Mouse (Mus musculus) heart, postnatal 25 days (tissue): ENCODE results near the gene Rnd2. TPM values are rescaled to one million over a fixed set of nuclear protein-coding genes. Genes with fewer than 3 reads are reported as not detected.
A peak's percentile ranks its signal among the peaks of the same experiment; 100 is the strongest.

Experiments
- DNase-seq: peaks from one replicate; pipeline ENCODE4 v3.0.0; 2022; ENCODE audit warnings: low spot score
- intact Hi-C: fragments of 180-260 bp; cut with DNase I; formaldehyde crosslinking; loops from one replicate; pipeline ENCODE4 v1.15.1; 2025
- microRNA-seq: library from miRNA; unstranded; fragments of <30 nt; microRNA quantifications from one replicate; pipeline ENCODE4 v1.2.0, GENCODE M21; 2022
- total RNA-seq, 2 experiments: library from RNA; stranded (reverse); gene quantifications; 2 replicates each; pipeline ENCODE4 v1.2.3; 2021

The Rnd2 gene
- total RNA-seq, 2 experiments from 2014 or later: 5.7 to 6.2 TPM

DNA sequence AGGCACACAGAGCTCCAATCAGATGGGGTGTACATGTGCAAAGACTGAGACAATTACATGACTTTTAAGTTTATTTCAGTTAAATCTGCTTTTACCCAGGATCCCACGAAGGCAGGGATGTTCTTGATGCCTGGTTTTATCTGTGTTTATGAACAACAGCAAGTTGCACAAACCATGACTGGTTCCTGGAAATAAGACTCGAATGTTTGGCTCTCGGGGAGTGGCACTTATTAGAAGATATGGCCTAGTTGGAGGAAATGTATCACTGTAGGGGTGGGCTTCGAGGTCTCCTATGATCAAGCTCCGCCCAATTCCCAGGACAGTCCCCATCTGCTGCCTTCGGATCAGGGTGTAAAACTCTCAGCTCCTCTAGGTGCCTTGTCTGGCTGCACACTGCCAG, 21.3 kb downstream of the Rnd2 start:
- no peak for DNase-seq
- intact Hi-C loops: no loop called here

DNA sequence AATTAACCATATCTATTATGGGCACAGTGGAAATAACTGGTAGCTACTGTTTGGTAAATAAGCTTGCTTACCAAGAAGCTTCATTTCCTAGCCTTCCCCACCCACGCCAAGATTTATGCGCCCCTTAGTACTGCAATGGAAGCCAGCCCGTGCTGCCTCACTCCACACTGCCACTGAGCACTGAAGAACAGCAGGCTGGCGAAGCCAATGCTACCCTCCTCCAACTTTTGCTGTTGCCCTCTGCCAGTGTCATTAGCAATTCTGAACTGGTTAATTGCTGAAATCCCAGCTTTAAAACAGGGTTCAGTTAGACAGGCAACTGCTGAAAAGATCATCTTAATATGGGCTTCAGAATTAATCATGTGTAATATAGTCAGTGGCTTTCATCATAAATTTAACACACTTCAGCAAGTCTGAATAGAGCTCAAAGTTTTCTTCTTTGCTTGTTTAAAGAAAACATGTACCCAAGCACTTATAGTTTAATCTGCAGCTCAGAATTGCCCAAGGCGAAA, 41.5 kb downstream of the Rnd2 start:
- intact Hi-C loops: no loop called here
- DNase-seq: no peak

DNA sequence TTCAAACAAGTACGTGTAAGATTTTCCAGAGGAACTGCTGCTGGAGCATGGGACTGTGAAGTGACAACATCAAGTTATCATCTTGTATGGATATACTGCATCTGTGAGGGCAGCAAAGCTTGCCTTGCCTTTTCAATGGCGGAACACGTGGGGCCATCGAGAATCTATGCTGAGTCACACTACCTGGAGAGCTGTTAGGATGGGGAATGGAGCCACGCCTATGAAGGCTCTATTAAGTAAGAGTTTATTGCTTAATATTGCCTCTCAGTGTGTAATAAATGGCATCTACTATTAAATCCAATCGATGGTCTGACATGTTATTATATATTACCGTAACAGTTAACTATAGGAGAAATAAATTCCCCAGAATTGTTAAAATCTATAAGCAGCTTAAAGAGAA, 42.3 kb downstream of the Rnd2 start:
- no peak for DNase-seq
- intact Hi-C loops: no loop called here

DNA sequence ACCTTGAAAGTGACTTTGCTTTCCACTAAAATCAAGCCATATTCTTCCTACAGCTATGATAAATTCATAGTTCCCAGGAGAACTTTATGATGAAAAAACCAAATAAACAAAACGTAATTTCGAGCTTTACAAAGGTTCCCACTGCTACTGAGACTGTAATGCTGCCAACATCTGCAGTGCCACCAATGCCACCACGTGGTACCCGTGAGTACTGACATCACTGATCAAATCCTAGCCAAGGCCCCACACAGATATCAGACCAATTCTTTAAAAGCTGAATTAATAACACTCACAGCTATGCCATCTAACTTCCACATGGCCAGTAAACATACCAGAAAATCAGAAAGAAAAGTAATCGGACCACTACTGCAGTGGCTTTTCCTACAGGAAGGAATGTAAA, 54.1 kb downstream of the Rnd2 start:
- intact Hi-C loops: no loop called here
- no peak for DNase-seq

DNA sequence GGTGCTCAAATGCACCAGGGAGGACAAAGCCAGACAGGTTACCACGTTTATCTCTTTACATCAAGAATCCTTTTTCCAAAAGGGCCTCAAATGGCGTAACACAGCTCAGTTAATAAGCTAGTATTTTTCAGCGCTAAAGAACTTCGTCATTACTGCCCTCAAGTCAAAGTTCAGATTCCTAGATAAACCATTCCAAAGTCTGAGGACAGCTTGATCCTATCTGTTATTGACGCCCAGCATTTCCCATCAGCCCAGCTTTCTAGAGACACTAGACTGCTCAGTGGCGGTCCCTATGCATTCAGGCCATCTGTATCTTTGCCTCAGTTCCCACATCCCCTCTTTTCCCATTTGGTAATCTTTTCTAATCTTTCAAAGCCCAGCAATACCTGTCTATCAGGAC, 54.6 kb downstream of the Rnd2 start:
- no peak for DNase-seq
- intact Hi-C loops: no loop called here

Small RNA genes lying within 50 kb of the gene (microRNA-seq; reads per million reads assigned to microRNA genes)
- 8.3 reads per million, percentile 22 among the genes with 10 or more reads in this experiment for gene Mir6929

Other genes with a start within 250 kb of the Rnd2 start
- 10 to 100 TPM; 26.0 to 30.4 TPM for gene Ezh1, start 238.5 kb upstream of the Rnd2 start, total RNA-seq
- 100 to 1,000 TPM in 1 of 2 experiments, 10 to 100 TPM in 1; 80.9 to 123 TPM for gene Ramp2, start 219.0 kb upstream of the Rnd2 start, total RNA-seq
- gene Vps25, start 211.3 kb upstream of the Rnd2 start, total RNA-seq: 10 to 100 TPM; 78.2 to 85.0 TPM
- gene Wnk4, start 204.4 kb upstream of the Rnd2 start, total RNA-seq: 10 to 100 TPM in 1 of 2 experiments, 1 to 10 TPM in 1; 9.6 to 14.6 TPM
- gene Cntd1, start 186.0 kb upstream of the Rnd2 start, total RNA-seq: under 1 TPM; 0.10 to 0.28 TPM
- gene Coa3, start 185.9 kb upstream of the Rnd2 start, total RNA-seq: 10 to 100 TPM; 89.0 to 96.9 TPM
- 100 to 1,000 TPM in 1 of 2 experiments, 10 to 100 TPM in 1; 92.8 to 102 TPM for gene Becn1, start 162.7 kb upstream of the Rnd2 start, total RNA-seq
- 10 to 100 TPM; 80.6 to 88.8 TPM for gene Psme3, start 148.8 kb upstream of the Rnd2 start, total RNA-seq
- 1 to 10 TPM; 1.8 to 2.2 TPM for gene Aoc2, start 139.9 kb upstream of the Rnd2 start, total RNA-seq
- gene Aoc3, start 134.4 kb upstream of the Rnd2 start, total RNA-seq: 10 to 100 TPM; 13.9 to 18.5 TPM
- gene G6pc, start 97.4 kb upstream of the Rnd2 start, total RNA-seq: not detected
- gene Aarsd1, start 47.4 kb upstream of the Rnd2 start, total RNA-seq: 10 to 100 TPM; 20.7 to 22.8 TPM
- 1 to 10 TPM; 8.5 to 9.1 TPM for gene Gm27029, start 40.2 kb upstream of the Rnd2 start, total RNA-seq
- gene Rundc1, start 39.9 kb upstream of the Rnd2 start, total RNA-seq: 10 to 100 TPM; 10.4 to 11.2 TPM
- 10 to 100 TPM; 69.0 to 80.2 TPM for gene Ptges3l, start 39.7 kb upstream of the Rnd2 start, total RNA-seq
- 10 to 100 TPM; 46.7 to 56.2 TPM for gene Rpl27, start 22.7 kb upstream of the Rnd2 start, total RNA-seq
- 10 to 100 TPM; 12.0 to 13.7 TPM for gene Ifi35, start 16.6 kb upstream of the Rnd2 start, total RNA-seq
- 10 to 100 TPM; 21.6 to 25.5 TPM for gene Vat1, start 1.2 kb downstream of the Rnd2 start, total RNA-seq
- gene Brca1, start 87.0 kb downstream of the Rnd2 start, total RNA-seq: under 1 TPM; 0.45 to 0.81 TPM
- 100 to 1,000 TPM in 1 of 2 experiments, 10 to 100 TPM in 1; 89.9 to 101 TPM for gene Nbr1, start 87.2 kb downstream of the Rnd2 start, total RNA-seq
- gene Tmem106a, start 117.2 kb downstream of the Rnd2 start, total RNA-seq: 1 to 10 TPM; 3.6 to 3.8 TPM
- not detected for gene Gm11634, start 134.3 kb downstream of the Rnd2 start, total RNA-seq
- 10 to 100 TPM; 39.1 to 39.3 TPM for gene Rdm1, start 162.2 kb downstream of the Rnd2 start, total RNA-seq
- gene Arl4d, start 200.5 kb downstream of the Rnd2 start, total RNA-seq: 10 to 100 TPM; 21.6 to 31.0 TPM